Mouse (Mus musculus) embryonic facial prominence, embryonic 13.5 days (tissue): ENCODE results near the gene Ldlr. TPM values are rescaled to one million over a fixed set of nuclear protein-coding genes. Genes with fewer than 3 reads are reported as not detected.
"Not testable (repeated sequence)": the region's sequence is repeated elsewhere in the genome, so short reads cannot be mapped to it uniquely, and the experiment has no call there.

Experiments used
- ATAC-seq: fragments of 200-750 bp; cut with Nextera tagmentation; 2 replicates; pipeline ENCODE4 v1.8.0; 2017; ENCODE audit warnings: low read depth; ENCODE audit not compliant: insufficient number of reproducible peaks, insufficient read depth, low FRiP score, low TSS enrichment
- H3K27ac ChIP-seq: fragments of 300-500 bp; sonication (generic); 2 replicates; pipeline ENCODE4 v1.5.1; 2015; ENCODE audit warnings: moderate library complexity, mild to moderate bottlenecking, inconsistent platforms
- H3K27me3 ChIP-seq: fragments of 300-500 bp; sonication (generic); 2 replicates; pipeline ENCODE4 v1.6.1; 2015; ENCODE audit warnings: mild to moderate bottlenecking, inconsistent platforms
- H3K36me3 ChIP-seq: fragments of 300-500 bp; sonication (generic); 2 replicates; pipeline ENCODE4 v1.6.1; 2015; ENCODE audit warnings: mild to moderate bottlenecking, inconsistent platforms
- H3K4me1 ChIP-seq: fragments of 300-500 bp; sonication (generic); 2 replicates; pipeline ENCODE4 v1.6.1; 2015; ENCODE audit warnings: inconsistent platforms
- H3K4me2 ChIP-seq: fragments of 300-500 bp; sonication (generic); 2 replicates; pipeline ENCODE4 v1.6.1; 2015; ENCODE audit warnings: moderate library complexity, mild to moderate bottlenecking, inconsistent platforms
- H3K4me3 ChIP-seq: fragments of 300-500 bp; sonication (generic); 2 replicates; pipeline ENCODE4 v1.5.1; 2015; ENCODE audit warnings: mild to moderate bottlenecking, inconsistent platforms
- H3K9ac ChIP-seq: fragments of 300-500 bp; sonication (generic); 2 replicates; pipeline ENCODE4 v1.6.1; 2015; ENCODE audit warnings: mild to moderate bottlenecking, inconsistent platforms
- H3K9me3 ChIP-seq: fragments of 300-500 bp; sonication (generic); 2 replicates; pipeline ENCODE4 v1.6.1; 2016; ENCODE audit warnings: inconsistent platforms
- WGBS: fragments of 180-500 bp; shearing (Covaris S2); methylation state at CpG from one replicate; pipeline ENCODE4 v1.1.7; 2015; ENCODE audit warnings: mixed read lengths; 5-methylcytosine and 5-hydroxymethylcytosine counted together
- polyA plus RNA-seq: library from polyadenylated mRNA; unstranded; fragments of >200 nt; fragmentation: Nextera tagmentation; extraction: Ambion mirVana; gene quantifications from 2 replicates; pipeline ENCODE4 v1.2.1, GENCODE M21; 2015

Ldlr gene
- polyA plus RNA-seq, 1 experiment from 2014 or later: 37.3 TPM

DNA sequence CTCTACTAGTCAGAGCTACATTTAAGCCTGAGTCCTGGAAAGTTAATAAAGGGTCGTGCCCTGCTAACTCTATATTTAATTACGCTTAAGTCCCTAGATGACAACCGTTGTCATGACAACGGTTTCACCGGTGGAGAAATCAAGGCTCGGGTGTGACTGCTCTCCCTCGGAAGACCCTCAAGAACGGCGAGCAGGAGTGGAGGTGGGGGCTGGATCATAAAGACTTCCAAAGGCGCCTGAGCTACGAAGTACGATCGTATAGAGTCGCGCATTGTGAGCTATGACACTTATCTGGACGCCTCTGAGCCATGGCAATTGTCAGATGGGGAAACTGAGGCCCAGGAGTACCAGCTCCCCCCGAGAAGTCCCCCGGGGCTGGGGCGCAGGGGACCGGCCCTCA is 36.4 kb downstream of the Ldlr start:
- peak; percentile 7; the same call in 1 of the 2 replicates for ATAC-seq
- H3K27ac ChIP-seq: peak overlapping the region; percentile 60
- under 1% methylated on average over 20 of the region's 20 CpGs for WGBS

DNA sequence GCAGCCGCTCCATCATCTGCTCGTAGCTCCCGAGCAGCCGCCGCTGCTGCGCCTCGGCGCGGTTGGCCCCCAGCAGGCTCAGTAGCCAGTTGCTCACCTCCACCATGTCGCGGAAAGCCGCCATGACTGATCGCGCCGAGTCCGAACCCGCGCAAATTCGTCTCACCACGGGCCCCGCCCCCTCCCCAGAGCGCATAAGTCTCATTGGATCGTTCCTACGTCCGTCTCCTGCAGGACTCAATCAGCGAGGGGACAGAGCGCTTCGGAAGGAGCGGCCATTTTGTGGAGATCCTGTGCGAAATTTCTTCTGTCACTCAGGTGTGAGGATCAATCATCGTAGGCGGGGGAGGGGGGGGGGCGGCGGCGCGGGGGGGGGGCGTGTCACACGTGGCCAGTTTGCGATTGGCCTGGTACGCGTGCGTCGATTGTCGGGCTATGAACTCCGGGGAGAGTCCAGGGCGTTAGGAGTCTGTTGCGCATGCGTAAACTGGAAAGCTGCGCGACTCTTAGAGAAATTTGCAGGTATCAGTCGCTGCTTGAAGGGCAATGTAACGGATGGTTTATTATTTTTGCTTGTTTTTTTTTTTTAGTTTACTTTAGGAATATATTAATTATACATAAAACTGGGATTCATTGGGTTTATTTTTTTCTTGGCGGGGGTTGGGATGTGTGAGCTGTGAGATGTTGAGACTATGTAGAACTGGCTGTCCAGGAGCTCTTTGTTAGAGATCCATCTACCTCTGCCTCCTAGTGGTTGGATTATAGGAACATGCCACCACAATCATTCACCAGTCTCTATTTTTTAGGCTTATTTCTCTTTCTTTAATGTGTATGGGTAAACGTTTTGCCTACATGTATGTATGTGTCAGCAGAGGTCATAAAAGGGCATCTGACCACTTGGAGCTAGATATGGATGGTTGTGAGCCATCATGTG is 37.1 kb downstream of the Ldlr start, which contains the start of gene Spc24:
TSS of gene Spc24 (minus strand) at position 149 of the 934 bp plus-strand sequence.
- ATAC-seq: peak; percentile 93
- 1% methylated on average over 54 of the region's 54 CpGs for WGBS
- peaks cover 20% of the 10 kb centered on the region for H3K36me3 ChIP-seq
- no peaks in the 10 kb centered on the region for H3K27me3 ChIP-seq
- H3K9me3 ChIP-seq: no peaks in the 10 kb centered on the region
- H3K4me3 ChIP-seq: peak within 1 kb of the TSS; percentile 85
- H3K4me2 ChIP-seq: peak within 1 kb of the TSS; percentile 80
- H3K4me1 ChIP-seq: peaks cover 17% of the 10 kb centered on the region
- H3K27ac ChIP-seq: peak within 1 kb of the TSS; percentile 60
- peak within 1 kb of the TSS; percentile 81 for H3K9ac ChIP-seq

More for the DNA sequence above, 36.4 kb downstream of the Ldlr start:
- H3K36me3 ChIP-seq: peaks cover 21% of the 10 kb centered on the region
- H3K4me2 ChIP-seq: peak overlapping the region; percentile 80
- peak overlapping the region; percentile 81 for H3K9ac ChIP-seq
- H3K27me3 ChIP-seq: no peaks in the 10 kb centered on the region
- peak overlapping the region; percentile 85 for H3K4me3 ChIP-seq
- H3K9me3 ChIP-seq: no peaks in the 10 kb centered on the region
- H3K4me1 ChIP-seq: peaks cover 17% of the 10 kb centered on the region

DNA sequence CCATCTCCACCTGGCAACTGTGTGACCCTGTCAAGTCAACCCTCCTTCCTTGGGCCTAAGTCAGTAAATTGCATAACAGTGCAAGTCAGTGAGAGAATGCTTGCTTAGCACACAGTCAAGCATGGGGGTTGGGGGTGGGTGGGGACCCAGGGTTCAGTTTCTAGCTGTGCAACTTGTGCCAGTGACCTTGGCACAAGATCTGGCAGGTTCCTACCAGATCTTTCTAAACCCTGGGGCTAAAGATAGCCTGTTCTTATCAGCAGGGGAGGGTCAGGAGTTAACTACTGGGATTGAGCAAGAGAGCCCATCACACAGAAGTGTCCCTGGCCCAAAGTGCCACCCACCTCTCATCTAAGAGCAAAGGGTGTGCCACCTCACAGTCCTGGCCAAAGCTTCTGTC is 38.9 kb downstream of the Ldlr start:
- no peak for ATAC-seq
- Histone ChIP-seq H3K9me3 (no peaks in the 10 kb centered on the region), H3K4me1 (peaks cover 21% of the 10 kb centered on the region), H3K4me3 (no peak overlapping the region), H3K27me3 (no peaks in the 10 kb centered on the region), H3K9ac (no peak overlapping the region), H3K36me3 (peaks cover 14% of the 10 kb centered on the region), H3K27ac (no peak overlapping the region), H3K4me2 (no peak overlapping the region)

DNA sequence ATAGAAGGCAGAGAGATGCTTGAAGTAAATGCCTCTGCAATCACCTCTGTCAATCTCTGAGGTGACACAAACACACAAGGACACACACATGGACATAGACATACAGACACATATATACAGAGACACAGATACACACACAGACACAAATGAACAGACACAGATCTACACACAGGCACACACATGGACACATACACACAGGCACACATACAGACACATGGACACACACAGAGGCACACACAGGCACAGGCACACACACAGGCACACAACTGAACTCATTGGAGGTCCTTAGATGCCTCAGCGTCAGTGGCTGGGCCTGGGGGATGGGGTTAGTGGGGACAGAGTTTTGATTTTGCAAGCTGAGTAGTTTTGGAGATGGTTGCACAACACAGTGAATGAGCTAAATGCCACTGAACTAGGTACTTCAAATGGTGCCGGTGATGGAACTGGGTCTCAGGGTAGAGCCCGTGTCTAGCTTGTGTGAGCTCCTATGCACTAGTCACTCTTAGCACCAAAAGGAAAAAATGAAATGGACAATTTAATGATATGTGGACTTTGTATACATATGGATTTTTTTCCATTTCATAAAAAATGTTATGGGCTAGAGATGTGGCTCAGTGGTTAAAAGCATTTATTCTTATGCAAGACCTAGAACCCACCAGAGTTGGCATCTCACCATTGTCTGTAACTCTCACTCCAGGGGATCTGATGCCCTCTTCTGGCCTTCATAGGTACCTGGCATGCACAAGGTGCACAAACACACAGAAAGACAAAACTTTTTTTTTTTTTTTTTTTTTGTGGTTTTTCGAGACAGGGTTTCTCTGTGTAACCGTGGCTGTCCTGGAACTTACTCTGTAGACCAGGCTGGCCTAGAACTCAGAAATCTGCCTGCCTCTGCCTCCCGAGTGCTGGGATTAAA is 41.1 kb downstream of the Ldlr start:
- no peak overlapping the region for H3K4me3 ChIP-seq
- peaks cover 32% of the 10 kb centered on the region for H3K4me1 ChIP-seq
- H3K36me3 ChIP-seq: peaks cover 20% of the 10 kb centered on the region
- ATAC-seq: no peak
- no peaks in the 10 kb centered on the region for H3K9me3 ChIP-seq
- no peak overlapping the region for H3K4me2 ChIP-seq
- 92% methylated on average over 6 of the region's 6 CpGs for WGBS
- H3K27ac ChIP-seq: no peak overlapping the region
- no peak overlapping the region for H3K9ac ChIP-seq
- no peaks in the 10 kb centered on the region for H3K27me3 ChIP-seq

DNA sequence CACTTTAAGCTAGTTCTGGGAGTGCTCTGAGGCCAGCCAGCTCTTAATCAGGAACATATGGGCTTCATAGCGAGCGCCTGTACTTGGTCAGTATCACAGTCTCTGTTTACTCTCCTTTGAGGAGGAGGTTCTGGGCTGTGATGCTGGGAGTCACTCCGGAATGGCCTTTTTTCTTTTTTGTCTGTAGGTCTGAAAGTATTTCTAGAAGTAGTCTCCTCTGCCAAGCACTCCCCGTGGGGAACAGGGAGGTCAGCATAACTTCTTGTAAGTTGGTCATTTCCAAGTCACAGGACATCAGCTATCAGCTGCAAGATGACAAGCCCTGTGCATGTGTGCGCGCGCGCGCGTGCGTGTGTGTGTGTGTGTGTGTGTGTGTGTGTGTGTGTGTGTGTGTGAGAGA is 44.6 kb downstream of the Ldlr start:
- no peaks in the 10 kb centered on the region for H3K9me3 ChIP-seq
- H3K36me3 ChIP-seq: peaks cover 50% of the 10 kb centered on the region
- H3K4me3 ChIP-seq: no peak overlapping the region
- H3K9ac ChIP-seq: peak overlapping the region; percentile 22; the same call in 1 of the 2 replicates
- no peak for ATAC-seq
- no peaks in the 10 kb centered on the region for H3K27me3 ChIP-seq
- peaks cover 32% of the 10 kb centered on the region for H3K4me1 ChIP-seq
- peak overlapping the region; percentile 93 for H3K27ac ChIP-seq
- H3K4me2 ChIP-seq: peak overlapping the region; percentile 18
- 45% methylated on average over 11 of the region's 11 CpGs for WGBS

DNA sequence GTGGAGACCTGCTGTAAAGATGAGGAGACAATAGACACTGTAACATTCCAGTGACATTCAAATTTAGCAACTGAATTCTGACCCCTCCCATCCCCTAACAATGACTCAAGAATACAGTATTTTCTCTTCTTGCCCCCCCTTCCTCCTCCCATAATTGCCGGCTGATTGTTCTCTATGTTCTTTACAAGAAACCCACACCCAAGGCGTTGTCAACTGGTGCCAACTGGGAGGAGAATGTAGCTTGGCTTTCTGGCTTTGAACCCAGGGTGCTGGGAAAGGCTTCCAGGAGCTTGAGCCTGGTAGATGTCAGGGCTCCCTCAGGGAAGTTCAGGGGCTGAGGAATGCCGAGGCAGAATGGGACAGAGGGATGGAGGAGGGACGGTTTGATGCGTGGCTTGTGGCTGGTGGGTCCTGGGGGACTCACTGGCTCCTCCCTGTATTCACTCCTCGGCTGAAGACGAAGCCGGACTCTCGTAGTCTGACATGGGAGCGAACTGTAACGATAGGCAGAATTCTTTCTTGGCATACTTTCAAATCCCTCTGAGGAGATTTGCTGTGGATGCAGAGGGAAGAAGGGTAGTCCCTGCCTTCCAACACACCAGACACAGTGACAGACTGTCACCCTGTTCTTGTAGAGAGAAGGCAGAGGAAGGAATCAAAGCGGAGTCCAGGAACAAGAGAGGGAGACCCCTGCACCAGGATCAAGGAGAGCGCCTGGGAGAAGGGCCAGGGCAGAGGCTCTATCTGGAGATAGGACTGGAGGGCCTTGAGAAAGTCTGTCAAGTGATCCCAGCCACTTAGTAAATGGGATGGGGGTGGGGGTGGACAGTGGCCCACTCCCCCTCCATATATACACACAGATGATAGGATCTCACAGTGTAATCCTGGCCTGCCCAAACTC is 45.5 kb downstream of the Ldlr start:
- ATAC-seq: no peak
- Histone ChIP-seq H3K9me3 (no peaks in the 10 kb centered on the region), H3K4me2 (peak overlapping the region; percentile 18), H3K27me3 (no peaks in the 10 kb centered on the region), H3K36me3 (peaks cover 57% of the 10 kb centered on the region), H3K9ac (peak overlapping the region; percentile 44), H3K4me3 (no peak overlapping the region), H3K27ac (peak overlapping the region; percentile 93), H3K4me1 (peaks cover 32% of the 10 kb centered on the region)
- WGBS: 26% methylated on average over 13 of the region's 13 CpGs

DNA sequence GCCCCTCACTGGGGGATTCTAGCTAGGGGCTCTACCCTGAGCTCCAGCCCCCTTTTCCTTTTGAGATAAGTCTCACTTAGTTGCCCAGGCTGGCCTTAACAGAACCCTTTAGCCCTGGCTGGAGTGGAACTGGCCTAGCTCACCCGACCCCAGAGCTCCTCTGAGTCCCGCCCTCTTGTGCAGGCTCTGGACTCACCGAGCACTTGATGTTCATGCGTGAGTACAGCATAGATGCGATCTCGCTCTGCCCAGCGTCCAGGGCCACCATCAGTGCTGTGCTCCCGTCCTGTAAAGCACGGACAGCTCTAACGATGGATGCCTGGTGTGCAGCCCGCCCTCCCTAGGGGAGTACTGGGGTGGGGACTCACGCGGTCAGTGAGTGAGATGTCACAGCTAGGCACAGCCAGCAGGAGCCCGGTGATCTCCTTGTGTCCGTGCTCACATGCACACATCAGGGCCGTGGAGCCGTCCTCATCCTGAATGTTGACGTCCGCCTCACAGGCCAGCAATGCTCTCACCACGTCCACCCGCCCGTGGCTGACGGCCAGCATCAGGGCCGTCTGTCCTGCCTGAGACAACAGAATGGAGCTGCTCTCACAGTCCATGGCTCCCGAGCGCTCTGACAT is 46.4 kb downstream of the Ldlr start:
- peak; percentile 21; the same call in 1 of the 2 replicates for ATAC-seq
- H3K27ac ChIP-seq: peak overlapping the region; percentile 93
- H3K36me3 ChIP-seq: peaks cover 66% of the 10 kb centered on the region
- WGBS: 85% methylated on average over 26 of the region's 26 CpGs
- H3K9ac ChIP-seq: peak overlapping the region; percentile 33; the same call in 1 of the 2 replicates
- H3K4me2 ChIP-seq: no peak overlapping the region
- no peaks in the 10 kb centered on the region for H3K9me3 ChIP-seq
- H3K4me3 ChIP-seq: no peak overlapping the region
- peaks cover 32% of the 10 kb centered on the region for H3K4me1 ChIP-seq
- H3K27me3 ChIP-seq: no peaks in the 10 kb centered on the region

DNA sequence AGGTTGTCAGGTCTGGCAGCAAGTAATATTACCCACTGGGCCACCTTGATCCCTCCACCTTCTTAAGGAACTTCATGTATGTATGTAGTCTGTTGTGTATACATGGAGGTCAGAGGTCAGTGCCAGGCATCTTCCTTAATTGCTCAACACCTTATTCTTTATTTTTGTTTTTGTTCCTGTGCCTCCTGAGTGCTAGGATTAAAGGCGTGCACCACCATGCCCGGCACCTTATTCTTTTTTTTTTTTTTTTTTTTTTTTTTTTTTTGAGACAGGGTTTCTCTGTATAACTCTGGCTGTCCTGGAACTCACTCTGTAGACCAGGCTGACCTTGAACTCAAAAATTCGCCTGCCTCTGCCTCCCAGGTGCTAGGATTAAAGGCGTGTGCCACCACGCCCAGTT is 50.1 kb downstream of the Ldlr start:
- not testable (repeated sequence) for H3K27ac ChIP-seq, H3K9me3 ChIP-seq, H3K4me3 ChIP-seq, H3K27me3 ChIP-seq, H3K9ac ChIP-seq, ATAC-seq, H3K4me2 ChIP-seq
- H3K4me1 ChIP-seq: peaks cover 16% of the 10 kb centered on the region
- H3K36me3 ChIP-seq: peaks cover 85% of the 10 kb centered on the region
- WGBS: 78% methylated on average over 5 of the region's 5 CpGs

DNA sequence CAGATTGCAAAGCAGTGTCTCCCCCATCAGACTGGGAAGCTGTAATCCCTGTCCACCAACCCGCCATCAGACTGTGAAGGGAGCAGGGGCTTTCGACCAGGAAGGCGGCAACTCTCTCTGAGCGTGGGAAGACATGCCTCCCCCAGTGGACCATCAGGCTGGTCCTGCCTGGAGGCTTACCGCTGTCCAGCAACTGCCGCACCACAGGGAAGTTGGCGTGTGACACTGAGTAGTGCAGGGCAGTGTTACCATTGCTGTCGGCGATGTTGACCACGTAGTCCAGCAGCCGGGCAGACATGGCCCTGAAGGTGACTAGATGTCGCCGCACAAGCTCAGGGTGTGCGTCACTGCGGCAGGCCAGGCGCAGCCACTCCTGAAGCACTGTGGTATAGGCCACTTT is 51.1 kb downstream of the Ldlr start:
- Histone ChIP-seq H3K4me3 (no peak overlapping the region), H3K36me3 (peaks cover 85% of the 10 kb centered on the region), H3K9me3 (no peaks in the 10 kb centered on the region), H3K27ac (no peak overlapping the region), H3K9ac (no peak overlapping the region), H3K27me3 (no peaks in the 10 kb centered on the region), H3K4me1 (peaks cover 6% of the 10 kb centered on the region), H3K4me2 (no peak overlapping the region)
- WGBS: 89% methylated on average over 16 of the region's 16 CpGs
- no peak for ATAC-seq

DNA sequence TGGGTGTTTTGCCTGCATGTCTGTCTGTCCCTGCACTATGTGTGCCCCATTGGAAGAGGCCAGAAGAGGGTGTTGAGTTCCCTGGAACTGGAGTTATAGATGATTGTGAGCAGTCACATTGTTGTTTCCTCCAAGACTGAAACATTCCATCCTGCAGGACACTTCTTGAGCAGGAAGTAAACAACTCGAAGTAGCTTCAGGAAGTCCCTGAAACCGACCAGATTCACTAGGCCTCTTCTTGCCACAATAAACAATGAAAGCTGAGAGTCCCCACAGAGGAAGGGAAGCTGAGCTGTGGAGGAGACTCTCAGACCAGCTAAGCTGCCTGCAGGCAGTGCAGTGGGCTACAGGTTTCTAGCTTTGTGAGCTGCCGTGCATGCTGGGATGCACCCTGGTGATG is 54.4 kb downstream of the Ldlr start:
- H3K27ac ChIP-seq: no peak overlapping the region
- no peak overlapping the region for H3K4me3 ChIP-seq
- no peaks in the 10 kb centered on the region for H3K4me1 ChIP-seq
- H3K9me3 ChIP-seq: no peaks in the 10 kb centered on the region
- no peaks in the 10 kb centered on the region for H3K27me3 ChIP-seq
- ATAC-seq: no peak
- no peak overlapping the region for H3K9ac ChIP-seq
- WGBS: 88% methylated on average over 3 of the region's 3 CpGs
- no peak overlapping the region for H3K4me2 ChIP-seq
- peaks cover 90% of the 10 kb centered on the region for H3K36me3 ChIP-seq
